Mouse (Mus musculus): ENCODE results near the gene Lamc3.

The Lamc3 gene

GRCm38 (mm10) chr2:31887030-31887429, at the start of gene Lamc3:
Lamc3 (plus strand) TSS chr2:31887291.
- DNase-seq (ENCODE audit: low spot score in 2 of 2) = peak; percentile 23 to 50

DNA sequence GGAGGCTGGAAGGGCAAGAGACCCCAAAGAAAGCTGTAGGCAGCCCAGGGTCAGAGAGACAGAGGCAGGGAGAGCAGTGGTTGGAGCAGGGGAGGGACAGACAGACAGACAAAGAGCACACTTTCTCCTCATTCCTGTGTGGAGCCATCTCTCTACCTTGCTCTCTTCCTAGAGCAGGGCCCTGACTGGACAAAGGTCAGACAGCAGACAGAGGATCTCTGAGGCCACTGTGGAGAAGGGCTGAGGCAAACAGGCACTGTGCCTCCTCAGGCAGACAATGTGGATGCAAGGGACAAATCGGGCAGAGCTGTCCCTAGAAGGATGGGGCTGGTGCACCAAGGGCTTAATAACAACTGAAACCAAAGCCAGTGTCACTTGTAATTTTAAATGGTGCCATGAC, 48.2 kb upstream of the Lamc3 start:
- DNase-seq (ENCODE audit: low spot score in 2 of 2) = no peak

DNA sequence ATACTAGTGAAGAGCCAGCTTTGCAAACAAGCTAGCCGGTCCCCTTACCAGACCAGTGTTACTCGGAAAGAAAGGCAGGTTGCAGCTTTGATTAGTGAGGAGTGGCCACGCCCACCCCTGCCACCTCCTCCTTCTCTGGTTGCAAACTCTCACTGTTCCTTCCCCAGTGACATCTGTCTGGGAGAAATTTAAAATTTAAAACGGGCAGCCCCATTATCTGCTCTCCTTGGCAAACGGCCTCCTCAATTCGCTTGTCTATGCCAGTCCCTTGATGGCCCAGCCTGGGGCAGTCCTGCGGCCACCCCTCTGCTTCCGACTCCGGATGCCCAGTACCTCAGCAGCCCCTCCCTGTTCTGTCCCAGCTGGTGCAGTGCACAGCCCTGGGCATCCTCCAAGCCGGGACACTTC, 42.4 kb upstream of the Lamc3 start:
- no peak for DNase-seq (ENCODE audit: low spot score in 2 of 2)

DNA sequence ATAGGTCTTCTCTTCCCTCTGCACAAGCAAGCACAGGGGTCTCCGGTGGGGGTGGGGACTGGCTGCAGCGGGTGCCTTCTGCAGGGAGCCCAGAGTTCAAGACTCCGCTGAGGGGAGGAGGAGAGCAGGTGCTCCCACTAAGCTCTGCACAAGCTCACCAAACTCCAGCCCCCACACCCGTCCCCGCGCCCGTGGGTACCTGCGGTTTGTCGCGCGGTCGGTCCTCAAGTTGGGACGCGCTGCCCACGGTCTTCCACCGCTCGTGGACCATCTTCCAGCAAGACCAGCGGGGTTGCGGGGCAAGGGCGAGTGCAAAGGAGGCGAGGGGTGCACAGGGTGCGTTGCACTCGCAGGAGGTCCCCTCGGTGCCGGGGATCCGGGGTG, 41.6 kb upstream of the Lamc3 start:
- DNase-seq (ENCODE audit: low spot score in 2 of 2) = no peak

DNA sequence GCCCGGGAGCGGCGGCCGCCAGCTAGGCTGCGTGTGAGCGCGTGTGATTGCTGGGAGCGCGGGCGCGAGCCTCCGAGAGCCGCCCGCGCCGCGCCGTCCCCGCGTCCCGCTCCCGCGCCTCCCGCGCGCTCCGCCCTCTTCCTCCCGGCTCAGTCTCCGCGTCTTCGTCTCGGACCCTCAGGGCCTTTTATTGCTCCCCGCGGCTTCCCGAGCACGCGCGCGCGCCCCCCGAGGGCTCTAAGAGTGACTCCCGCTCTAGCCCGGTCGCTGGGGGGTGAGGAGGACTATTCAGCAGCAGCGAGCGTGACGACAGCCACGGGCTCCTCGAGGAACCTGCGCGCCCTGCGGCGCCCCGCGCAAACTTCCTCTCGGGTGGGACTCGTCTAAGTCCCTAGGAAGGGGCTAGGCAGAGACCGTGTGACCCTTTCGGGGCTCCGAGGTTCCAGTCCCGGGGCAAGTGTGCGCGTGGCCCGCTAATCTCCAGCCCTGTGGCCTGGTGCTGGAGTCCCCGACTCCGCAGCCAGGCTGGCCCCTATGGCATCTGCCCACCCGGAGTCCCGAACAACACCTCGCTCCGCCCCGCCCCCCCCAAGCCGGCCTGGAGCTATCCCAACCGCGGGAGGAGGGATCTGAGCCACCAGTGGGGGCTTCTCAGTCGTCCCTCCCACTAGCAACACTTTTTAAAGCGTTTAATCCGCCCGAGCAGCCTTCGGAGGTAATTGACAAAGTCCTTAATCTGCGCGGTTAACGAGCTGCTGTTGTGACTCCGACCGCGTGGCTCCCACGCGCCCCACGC, 41.0 kb upstream of the Lamc3 start, which contains the start of gene Fibcd1:
Fibcd1 (minus strand) TSS at position 110 of the 796 bp plus-strand sequence.
- peak; percentile 33 to 49 for DNase-seq (ENCODE audit: low spot score in 2 of 2)

- peak in 1 of 2 experiments; percentile 48 for DNase-seq (ENCODE audit: low spot score in 2 of 2)
Measured at GRCm38 (mm10) chr2:31846692-31847660, 40.1 kb upstream of the Lamc3 start.

DNA sequence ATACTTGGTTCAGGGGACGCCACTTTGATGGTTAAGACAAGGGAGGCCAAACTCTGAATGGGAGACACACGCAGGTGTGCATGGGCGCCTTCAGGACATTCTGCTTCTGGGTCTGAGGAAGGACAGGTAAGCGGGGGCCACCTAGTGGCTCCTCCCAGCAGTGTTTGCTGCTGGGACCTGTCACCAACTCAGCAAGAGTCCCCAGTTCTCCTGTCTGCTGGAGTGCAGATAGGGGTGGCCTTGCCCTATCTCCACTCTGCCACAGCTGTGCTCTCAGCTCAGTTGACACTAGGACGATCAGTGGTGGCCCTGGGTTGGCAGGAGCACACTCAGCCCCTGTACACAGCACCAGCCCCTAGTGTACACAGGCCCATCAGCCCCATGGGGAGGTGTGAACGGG, 39.2 kb upstream of the Lamc3 start:
- DNase-seq (ENCODE audit: low spot score in 2 of 2) = peak; percentile 48 to 61

DNA sequence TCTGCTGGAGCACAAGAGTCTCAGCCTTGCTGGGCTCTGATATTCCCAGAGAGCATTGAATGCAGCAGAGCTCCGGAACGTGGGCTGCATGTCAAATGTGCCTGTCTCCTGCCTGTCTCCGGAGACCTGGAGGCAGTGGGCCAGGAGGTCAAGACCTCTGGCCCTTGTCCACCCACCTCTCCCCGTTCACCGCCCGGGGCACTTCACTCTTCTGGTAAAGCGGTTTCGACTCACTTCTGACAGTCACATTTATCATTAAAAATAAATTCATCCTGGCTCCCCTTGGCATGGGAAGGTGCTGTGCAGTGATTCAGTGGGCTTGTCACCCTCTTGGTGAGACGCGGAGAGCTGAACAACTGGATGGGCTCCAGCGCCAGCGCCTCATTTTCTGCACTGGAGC, 37.0 kb upstream of the Lamc3 start:
- no peak for DNase-seq (ENCODE audit: low spot score in 2 of 2)

DNA sequence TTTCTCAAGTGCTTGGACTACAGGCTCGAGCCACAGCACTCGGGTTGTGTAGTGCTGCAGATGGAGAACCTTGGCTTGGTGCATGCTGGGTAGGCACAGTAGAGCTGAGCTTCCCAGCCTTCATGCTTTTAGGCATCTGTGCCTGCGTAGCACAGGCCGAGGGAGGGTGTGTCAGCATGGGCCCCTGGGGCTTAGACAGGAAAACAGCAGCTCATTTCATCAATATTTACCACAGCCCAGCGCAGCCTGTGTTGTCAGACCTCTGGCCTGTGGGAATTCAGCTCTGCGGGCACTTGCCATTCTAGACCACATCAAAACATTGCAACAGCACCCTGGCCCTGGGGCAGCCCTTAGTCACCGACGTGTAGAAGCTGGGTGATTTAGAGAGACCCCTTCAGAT, 31.1 kb upstream of the Lamc3 start:
- DNase-seq (ENCODE audit: low spot score in 2 of 2) = no peak

GRCm38 (mm10) chr2:31857180-31857579, 29.9 kb upstream of the Lamc3 start:
- DNase-seq (ENCODE audit: low spot score in 2 of 2) = no peak

DNA sequence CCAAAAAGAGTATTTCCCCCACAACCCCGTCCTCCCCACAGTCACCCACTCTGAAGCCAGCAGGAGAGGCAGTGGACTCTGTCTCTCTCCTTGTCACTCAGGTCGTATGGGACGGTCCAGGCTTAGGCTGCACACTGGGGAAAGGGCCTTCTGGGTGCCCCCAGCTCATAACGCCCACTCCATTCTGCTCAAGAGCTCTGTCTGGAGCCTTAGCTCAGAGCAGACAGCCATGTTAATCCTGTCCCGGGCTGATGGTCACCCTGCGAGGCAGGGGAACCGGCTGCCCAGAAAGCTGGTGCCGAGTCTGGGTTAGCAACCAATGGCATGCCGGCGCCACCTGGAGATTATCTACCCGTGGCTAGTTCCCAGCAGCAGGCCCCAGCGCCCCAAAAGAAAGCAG, 28.6 kb upstream of the Lamc3 start:
- no peak for DNase-seq (ENCODE audit: low spot score in 2 of 2)

DNA sequence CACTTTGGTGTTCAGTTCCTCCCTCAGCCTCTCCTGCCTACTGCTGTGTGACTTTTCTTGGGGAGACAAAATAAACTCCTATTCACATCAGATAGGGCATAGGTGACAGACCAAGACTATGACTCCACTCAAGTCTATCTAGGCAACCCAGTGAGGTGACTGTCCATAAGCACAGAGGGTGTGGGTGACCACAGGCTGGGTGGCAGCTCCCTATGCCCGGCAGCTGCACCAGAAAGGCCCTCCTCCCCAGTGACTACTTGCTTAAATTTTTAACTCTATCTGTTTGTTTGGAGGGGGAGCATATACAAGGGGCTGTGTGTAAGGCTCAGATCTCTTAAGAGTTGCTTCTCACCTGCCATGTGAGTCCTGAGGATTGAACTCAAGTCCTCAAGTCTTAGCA, 24.2 kb upstream of the Lamc3 start:
- DNase-seq (ENCODE audit: low spot score in 2 of 2) = no peak

- DNase-seq (ENCODE audit: low spot score in 2 of 2) = no peak
Measured at GRCm38 (mm10) chr2:31863766-31864165, 23.3 kb upstream of the Lamc3 start.

DNA sequence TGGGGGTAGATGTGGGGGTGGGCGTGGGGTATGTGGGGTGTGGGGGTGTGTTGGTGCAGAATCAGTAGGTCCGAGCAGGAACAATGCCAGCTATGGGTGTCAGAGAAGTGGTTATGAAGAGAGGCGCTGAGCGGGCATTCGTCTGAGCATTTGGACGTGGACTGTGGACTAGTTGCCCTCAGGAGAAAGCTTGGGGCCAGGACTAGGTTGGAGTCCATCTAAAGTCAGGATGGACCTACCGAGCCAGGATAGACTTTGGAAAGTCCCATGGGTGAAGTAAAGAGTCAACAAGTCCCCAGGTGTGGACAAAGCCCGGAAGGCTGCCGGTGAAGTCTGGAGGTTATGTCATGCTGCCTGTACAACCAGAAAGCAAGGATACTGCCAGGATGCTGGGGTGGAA, 22.2 kb upstream of the Lamc3 start:
- DNase-seq (ENCODE audit: low spot score in 2 of 2) = no peak

- no peak for DNase-seq (ENCODE audit: low spot score in 2 of 2)
Measured at GRCm38 (mm10) chr2:31865322-31865721, 21.8 kb upstream of the Lamc3 start.

DNA sequence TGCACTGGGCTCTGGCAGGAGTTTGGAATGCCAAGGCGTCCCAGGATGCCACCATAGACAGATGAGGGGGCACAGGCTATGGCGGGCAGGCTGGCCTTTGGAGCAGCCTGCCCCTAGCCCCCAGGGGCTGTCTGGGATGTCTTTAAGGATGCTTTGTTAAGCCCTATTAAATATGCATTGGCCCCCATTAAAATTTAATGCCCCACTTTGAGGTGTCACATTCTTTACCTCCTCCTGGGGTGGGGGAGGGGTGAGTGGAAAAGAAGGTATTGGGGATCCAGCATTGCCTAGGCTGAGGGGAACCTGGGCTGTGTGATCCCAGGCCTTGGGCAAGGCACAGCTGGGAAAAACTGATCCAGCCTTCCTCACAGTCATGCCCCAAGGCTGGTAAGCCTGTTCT, 21.3 kb upstream of the Lamc3 start:
- DNase-seq (ENCODE audit: low spot score in 2 of 2) = no peak

GRCm38 (mm10) chr2:31867773-31868537, 19.1 kb upstream of the Lamc3 start:
- DNase-seq (ENCODE audit: low spot score in 2 of 2) = no peak

DNA sequence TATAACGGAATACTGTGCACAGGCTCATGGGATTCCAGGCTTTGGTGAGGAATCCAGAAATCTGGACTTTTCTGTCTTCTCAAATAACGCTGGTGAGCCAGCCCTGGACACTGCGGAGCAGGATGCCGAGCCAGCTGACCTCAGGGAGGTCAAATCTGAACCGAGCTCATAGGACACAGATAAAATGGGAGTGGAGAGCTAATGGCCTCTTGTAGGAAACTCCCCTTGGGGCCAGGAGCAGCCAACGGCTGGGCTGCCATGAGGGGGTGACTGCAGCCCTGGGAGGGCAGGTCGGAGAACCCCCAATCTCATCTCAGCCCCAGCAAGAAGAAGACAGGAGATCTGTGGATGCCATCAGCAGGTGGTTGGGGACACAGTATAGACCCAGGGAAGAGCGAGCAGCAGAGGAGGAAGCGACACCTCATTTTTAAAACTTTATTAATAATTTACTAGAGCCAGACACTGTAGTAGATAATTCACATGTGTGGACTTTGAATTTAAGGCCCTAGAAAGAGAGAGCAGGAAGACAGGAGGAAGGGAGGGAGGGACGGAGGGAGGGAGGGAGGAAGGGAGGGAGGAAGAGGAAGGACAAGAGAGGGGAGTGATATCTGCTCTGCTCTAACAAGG, 18.4 kb upstream of the Lamc3 start:
- DNase-seq (ENCODE audit: low spot score in 2 of 2) = no peak

GRCm38 (mm10) chr2:31869692-31870091, 17.4 kb upstream of the Lamc3 start:
- no peak for DNase-seq (ENCODE audit: low spot score in 2 of 2)

- no peak for DNase-seq (ENCODE audit: low spot score in 2 of 2)
Measured at GRCm38 (mm10) chr2:31870683-31871082, 16.4 kb upstream of the Lamc3 start.

DNA sequence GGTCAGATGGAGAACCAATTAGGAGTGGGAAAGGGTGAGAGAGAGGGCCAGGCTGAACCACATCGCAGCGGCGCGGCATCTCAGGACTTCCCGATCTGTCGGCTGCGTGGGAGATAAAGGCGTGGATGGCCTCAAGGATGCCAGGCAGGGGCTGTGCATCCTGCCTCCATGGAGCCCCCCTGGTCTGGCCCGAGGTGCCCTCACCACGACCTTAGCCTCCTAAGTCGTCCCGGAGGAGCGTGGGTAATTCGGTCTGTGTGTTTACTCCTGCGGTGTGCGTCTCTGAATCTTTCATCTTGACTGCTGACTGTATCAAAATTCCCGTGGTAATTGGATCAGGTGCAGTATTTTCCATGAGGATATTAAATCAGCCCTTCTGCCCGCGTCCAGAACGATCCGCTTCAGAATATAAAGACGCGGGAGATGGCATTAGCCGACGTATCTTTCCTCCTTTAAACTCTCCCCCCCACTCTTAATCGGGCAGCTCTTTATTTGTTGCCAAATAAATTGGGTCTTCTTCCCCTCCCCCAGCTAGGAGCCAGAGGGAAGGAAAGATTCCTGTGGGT, 12.7 kb upstream of the Lamc3 start:
- no peak for DNase-seq (ENCODE audit: low spot score in 2 of 2)

All from thymus, postnatal 10 days (tissue).